Mouse (Mus musculus) forebrain, embryonic 10.5 days (tissue): ENCODE measurements around the gene Ruvbl2. TPM values are rescaled to one million over a fixed set of nuclear protein-coding genes. Genes with fewer than 3 reads are reported as not detected.

Experiments used
- DNase-seq: peaks from one replicate; pipeline ENCODE4 v3.0.0-alpha.2; 2017; ENCODE audit warnings: low spot score; ENCODE audit errors: extremely low spot score
- H3K27ac ChIP-seq: fragments of 300-500 bp; sonication (generic); 2 replicates; pipeline ENCODE4 v1.5.1; 2016; ENCODE audit warnings: mild to moderate bottlenecking
- H3K27me3 ChIP-seq: fragments of 300-500 bp; sonication (generic); 2 replicates; pipeline ENCODE4 v1.6.1; 2016; ENCODE audit warnings: mild to moderate bottlenecking; ENCODE audit not compliant: poor library complexity, severe bottlenecking
- H3K36me3 ChIP-seq: fragments of 300-500 bp; sonication (generic); replicated peaks from 2 replicates; pipeline ENCODE4 v1.6.1; 2016; ENCODE audit warnings: mild to moderate bottlenecking, moderate library complexity
- H3K4me1 ChIP-seq: fragments of 300-500 bp; sonication (generic); 2 replicates; pipeline ENCODE4 v1.6.1; 2016
- H3K4me3 ChIP-seq: fragments of 300-500 bp; sonication (generic); 2 replicates; pipeline ENCODE4 v1.5.1; 2016; ENCODE audit warnings: mild to moderate bottlenecking, moderate library complexity
- H3K9me3 ChIP-seq: fragments of 300-500 bp; sonication (generic); 2 replicates; pipeline ENCODE4 v1.6.1; 2016; ENCODE audit warnings: mild to moderate bottlenecking, moderate library complexity
- WGBS: fragments of 180-500 bp; shearing (Covaris S2); methylation state at CpG from one replicate; pipeline ENCODE4 v1.1.7; 2016; 5-methylcytosine and 5-hydroxymethylcytosine counted together
- polyA plus RNA-seq: library from polyadenylated mRNA; unstranded; fragments of >200 nt; fragmentation: Nextera tagmentation; extraction: Ambion mirVana; gene quantifications from 2 replicates; pipeline ENCODE4 v1.2.1, GENCODE M21; 2016

Gene Ruvbl2
- polyA plus RNA-seq, 1 experiment from 2014 or later, result 237 TPM

DNA sequence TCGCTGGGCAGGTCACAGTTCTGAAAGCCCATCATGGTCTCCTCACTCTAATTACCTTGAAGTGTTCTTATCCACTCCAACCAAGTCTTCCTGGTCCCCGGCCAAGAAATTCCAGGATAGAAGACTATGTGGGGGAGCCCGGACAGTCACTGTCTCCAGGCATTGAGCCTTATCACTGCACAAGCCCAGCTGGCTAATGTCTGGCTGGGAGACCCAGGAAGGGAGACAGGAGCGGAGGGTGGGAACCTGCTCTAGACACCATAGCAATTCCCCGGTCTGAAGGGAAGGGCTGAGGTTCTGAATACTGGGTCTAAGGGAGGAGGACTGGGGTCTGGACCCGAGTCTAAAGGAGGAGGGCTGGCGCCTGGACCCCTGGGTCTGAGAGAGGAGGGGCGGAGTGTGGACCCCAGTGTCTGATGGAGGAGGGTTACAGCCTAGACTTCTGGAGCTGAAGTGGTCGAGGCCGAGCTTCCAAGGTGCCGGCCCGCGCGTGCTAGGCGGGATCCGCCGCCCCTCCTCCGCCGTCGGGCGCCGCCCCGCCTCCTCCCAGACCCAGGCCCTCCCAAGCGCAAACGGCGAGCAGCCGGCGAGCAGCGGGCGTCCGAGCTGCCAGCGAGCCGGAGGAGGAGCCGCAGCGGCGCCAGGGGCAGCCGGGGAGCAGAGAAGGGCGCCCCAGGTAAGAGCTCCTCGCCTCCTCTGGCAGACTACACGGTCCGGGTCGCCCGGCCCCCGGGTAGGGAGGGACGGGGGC lies 24.6 kb downstream of the Ruvbl2 start, which contains the start of gene Ntf5:
Ntf5 (plus strand) TSS at position 583 of the 751 bp plus-strand sequence.
- WGBS, result 4% methylated on average over 45 of the region's 45 CpGs
- Histone ChIP-seq H3K4me1 (peaks cover 36% of the 10 kb centered on the region), H3K27ac (peak within 1 kb of the TSS; percentile 4)

DNA sequence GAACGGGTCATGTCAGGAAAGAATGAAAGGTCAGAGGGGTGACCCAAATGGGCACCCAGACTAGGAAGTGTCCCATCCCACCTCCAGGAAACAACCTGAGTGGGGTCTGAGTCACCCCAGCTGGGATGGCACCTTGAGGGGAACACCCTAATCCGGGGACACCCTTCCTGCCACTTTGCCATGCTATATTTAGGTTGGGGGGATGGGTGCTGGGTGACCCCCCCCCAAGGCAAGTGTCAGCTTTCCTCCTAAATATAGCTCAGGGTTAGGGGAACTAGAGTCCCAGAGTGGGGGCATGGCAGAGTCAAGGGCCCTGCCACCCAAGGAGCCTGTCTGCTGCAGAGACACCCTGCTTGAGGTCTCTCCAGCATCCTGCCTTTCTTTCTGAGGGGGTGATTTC lies 25.5 kb downstream of the Ruvbl2 start:
- DNase-seq, result no peak
- Histone ChIP-seq H3K27me3 (peaks cover 100% of the 10 kb centered on the region), H3K9me3 (no peaks in the 10 kb centered on the region), H3K36me3 (no peaks in the 10 kb centered on the region), H3K27ac (no peak overlapping the region), H3K4me1 (peaks cover 28% of the 10 kb centered on the region), H3K4me3 (no peak overlapping the region)
- 96% methylated on average over 2 of the region's 2 CpGs for WGBS

More for the DNA sequence above, 24.6 kb downstream of the Ruvbl2 start, which contains the start of gene Ntf5:
- Histone ChIP-seq H3K36me3 (no peaks in the 10 kb centered on the region), H3K27me3 (peaks cover 100% of the 10 kb centered on the region), H3K4me3 (peak within 1 kb of the TSS; percentile 55), H3K9me3 (no peaks in the 10 kb centered on the region)
- DNase-seq, result no peak

DNA sequence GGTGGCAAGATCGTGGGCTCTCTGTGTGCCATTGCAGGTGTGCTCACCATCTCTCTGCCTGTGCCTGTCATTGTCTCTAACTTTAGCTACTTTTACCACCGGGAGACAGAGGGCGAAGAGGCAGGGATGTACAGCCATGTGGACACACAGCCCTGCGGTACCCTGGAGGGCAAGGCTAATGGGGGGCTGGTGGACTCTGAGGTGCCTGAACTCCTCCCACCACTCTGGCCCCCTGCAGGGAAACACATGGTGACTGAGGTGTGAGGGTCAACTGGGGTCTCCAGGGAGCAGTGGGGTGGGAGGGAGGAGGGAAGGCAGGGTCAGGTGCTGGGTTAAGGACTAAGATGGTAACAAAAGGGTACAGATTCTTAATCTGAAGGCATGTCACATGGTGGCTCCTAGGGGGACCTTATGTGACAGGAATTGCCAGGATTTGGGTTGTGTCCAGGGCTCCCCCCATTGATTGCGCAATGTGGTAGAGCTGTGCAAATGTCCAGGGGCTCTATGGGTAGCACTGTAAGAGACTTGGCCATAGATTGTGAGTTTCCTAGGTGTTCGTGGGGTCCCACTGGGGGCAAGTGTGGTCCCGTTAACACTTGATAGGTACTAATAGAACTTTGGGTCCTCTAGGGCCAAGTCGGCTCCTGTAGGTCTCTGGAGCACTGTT lies 28.3 kb downstream of the Ruvbl2 start:
- peaks cover 36% of the 10 kb centered on the region for H3K4me1 ChIP-seq
- no peaks in the 10 kb centered on the region for H3K36me3 ChIP-seq
- no peaks in the 10 kb centered on the region for H3K9me3 ChIP-seq
- no peak overlapping the region for H3K27ac ChIP-seq
- WGBS, result 91% methylated on average over 8 of the region's 8 CpGs
- H3K4me3 ChIP-seq, result no peak overlapping the region
- DNase-seq, result no peak
- H3K27me3 ChIP-seq, result peaks cover 98% of the 10 kb centered on the region

DNA sequence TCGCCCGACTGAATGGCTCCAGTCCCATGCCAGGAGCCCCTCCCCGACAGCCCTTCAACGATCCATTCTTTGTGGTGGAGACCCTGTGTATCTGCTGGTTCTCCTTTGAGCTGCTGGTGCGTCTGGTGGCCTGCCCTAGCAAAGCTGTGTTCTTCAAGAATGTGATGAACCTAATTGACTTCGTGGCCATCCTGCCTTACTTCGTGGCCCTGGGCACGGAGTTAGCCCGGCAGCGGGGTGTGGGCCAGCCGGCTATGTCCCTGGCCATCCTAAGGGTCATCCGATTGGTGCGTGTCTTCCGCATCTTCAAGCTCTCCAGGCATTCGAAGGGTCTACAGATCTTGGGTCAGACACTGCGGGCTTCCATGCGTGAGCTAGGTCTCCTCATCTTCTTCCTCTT lies 28.9 kb downstream of the Ruvbl2 start:
- peaks cover 91% of the 10 kb centered on the region for H3K27me3 ChIP-seq
- peaks cover 30% of the 10 kb centered on the region for H3K4me1 ChIP-seq
- no peak overlapping the region for H3K27ac ChIP-seq
- no peak for DNase-seq
- H3K4me3 ChIP-seq, result no peak overlapping the region
- no peaks in the 10 kb centered on the region for H3K36me3 ChIP-seq
- 89% methylated on average over 17 of the region's 17 CpGs for WGBS
- no peaks in the 10 kb centered on the region for H3K9me3 ChIP-seq

DNA sequence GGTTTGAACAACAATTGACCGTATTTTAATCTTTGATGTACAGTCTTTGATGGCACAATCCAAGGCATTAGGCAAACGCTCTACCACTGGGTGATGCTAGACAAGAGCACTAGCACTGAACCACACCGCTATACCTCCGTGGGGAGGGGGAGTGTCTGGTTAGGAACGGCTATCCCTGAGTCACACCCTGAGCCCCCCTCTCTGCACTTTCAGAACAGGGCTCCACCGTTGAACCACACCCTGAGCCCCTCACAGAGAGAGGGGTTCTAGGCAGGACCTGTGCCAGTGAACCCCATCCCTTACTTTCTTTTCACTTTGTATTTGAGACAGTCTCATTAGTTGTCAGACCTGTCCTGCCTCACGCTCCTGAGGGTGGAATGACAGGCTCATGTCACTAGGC lies 29.5 kb downstream of the Ruvbl2 start:
- no peak overlapping the region for H3K27ac ChIP-seq
- WGBS, result 72% methylated on average over 7 of the region's 7 CpGs
- H3K4me3 ChIP-seq, result no peak overlapping the region
- H3K9me3 ChIP-seq, result no peaks in the 10 kb centered on the region
- H3K4me1 ChIP-seq, result peaks cover 24% of the 10 kb centered on the region
- DNase-seq, result no peak
- peaks cover 85% of the 10 kb centered on the region for H3K27me3 ChIP-seq
- H3K36me3 ChIP-seq, result no peaks in the 10 kb centered on the region

DNA sequence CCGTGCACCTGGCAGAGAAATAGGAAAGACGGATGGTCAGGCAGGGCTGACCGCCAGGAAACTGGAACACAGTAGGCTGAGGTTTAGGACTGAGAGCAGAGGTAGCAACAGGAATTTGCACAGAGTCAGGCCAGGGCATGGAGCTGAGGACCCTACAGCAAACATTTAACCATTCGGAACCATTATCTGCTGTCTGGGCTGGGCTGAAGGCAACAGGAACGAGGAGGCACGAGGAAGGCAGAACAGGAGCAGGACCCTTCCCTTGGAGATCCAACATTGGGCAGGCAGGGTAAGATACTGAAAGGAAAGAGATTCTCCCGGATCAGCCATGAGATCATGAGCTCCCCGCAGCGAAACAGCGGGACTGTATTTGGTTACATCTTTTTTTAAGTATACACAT lies 30.1 kb downstream of the Ruvbl2 start:
- DNase-seq, result no peak
- H3K4me1 ChIP-seq, result peaks cover 19% of the 10 kb centered on the region
- WGBS, result 81% methylated on average over 10 of the region's 10 CpGs
- H3K27me3 ChIP-seq, result peaks cover 83% of the 10 kb centered on the region
- H3K27ac ChIP-seq, result no peak overlapping the region
- no peaks in the 10 kb centered on the region for H3K9me3 ChIP-seq
- no peak overlapping the region for H3K4me3 ChIP-seq
- H3K36me3 ChIP-seq, result no peaks in the 10 kb centered on the region

DNA sequence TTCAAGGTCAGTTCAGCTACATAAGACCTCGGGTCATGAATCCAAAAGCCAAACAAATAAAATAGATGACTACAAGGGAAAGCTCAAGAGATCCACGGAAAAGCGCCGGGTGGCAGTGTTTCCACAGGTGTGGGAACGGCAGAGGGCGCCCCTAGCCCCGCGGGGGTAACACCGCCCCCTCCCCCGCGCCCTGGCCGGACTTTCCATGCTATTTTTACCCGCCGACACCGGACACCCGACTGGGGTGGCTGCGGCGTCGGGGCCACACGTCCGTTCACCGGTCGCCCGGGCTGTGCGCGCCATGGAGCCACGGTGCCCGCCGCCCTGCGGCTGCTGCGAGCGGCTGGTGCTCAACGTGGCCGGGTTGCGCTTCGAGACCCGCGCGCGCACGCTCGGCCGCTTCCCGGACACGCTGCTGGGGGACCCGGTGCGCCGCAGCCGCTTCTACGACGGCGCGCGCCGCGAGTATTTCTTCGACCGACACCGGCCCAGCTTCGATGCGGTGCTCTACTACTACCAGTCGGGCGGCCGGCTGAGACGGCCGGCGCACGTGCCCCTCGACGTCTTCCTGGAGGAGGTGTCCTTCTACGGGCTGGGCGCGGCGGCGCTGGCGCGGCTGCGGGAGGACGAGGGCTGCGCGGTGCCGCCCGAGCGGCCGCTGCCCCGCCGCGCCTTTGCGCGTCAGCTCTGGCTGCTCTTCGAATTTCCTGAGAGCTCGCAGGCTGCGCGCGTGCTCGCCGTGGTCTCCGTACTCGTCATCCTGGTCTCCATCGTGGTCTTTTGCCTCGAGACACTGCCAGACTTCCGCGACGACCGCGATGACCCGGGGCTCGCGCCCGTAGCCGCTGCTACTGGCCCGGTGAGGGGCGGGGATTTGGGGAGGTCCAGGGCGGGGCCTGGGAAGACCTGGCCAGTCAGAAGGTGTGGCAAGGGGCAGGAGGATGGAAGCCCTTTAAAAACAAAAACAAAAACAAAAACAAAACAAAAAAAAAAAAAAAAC lies 31.4 kb downstream of the Ruvbl2 start:
- Histone ChIP-seq H3K4me3 (peak overlapping the region; percentile 44), H3K4me1 (peaks cover 19% of the 10 kb centered on the region), H3K27ac (no peak overlapping the region), H3K9me3 (no peaks in the 10 kb centered on the region), H3K36me3 (no peaks in the 10 kb centered on the region), H3K27me3 (peaks cover 70% of the 10 kb centered on the region)
- WGBS, result 3% methylated on average over 114 of the region's 114 CpGs
- DNase-seq, result no peak

DNA sequence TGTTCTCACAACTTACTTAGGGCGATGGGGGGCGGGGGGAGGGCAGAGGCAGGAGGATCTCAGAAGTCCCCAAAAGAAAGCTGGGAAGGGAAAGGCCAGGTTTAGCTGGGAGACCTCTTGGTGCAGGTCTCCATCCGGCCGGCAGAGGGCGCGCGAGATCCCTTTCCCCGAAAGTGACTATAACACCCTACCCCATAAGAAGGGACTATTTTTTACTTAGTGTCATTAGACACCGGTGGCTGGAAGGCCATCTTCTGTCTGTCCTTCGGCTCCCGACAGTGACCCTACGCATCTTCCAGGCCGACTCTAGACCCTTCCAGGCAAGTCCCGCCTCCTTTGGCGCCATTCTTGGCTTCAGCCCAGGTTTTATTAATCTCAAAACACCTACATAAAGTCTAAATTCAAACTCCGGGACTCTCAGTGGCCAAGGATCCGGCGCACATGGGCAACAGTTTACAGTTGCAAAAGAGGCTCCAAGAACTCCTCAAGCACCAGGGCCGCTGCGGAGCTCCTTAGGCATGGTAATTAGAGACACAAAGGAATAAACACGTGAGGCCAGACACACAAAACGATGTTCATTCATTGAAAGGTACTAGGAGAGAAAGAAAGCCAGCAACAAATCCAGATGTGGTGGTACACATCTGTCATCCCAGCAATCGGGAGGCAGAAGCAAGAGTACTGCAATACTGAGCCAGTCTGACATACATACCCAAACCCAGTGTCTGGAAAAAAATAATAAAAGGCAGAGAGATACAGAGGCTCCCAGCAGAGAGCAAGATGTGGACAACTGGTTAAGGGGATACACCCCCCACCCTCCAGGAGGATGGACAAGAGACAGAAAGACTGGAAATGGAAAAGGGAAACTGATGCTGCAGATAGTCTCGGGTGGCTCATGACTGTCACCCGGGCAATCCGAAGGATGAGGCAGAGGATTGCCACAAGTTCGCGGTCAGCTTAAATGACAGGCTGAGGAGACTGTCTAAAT lies 32.5 kb downstream of the Ruvbl2 start, which contains the start of gene Kcna7:
Kcna7 (plus strand) TSS at position 563 of the 985 bp plus-strand sequence.
- H3K36me3 ChIP-seq, result no peaks in the 10 kb centered on the region
- H3K27ac ChIP-seq, result no peak within 1 kb of the TSS
- H3K4me1 ChIP-seq, result peaks cover 19% of the 10 kb centered on the region
- H3K27me3 ChIP-seq, result peaks cover 59% of the 10 kb centered on the region
- peak; percentile 60 for DNase-seq
- WGBS, result 14% methylated on average over 28 of the region's 28 CpGs
- no peaks in the 10 kb centered on the region for H3K9me3 ChIP-seq
- peak within 1 kb of the TSS; percentile 44 for H3K4me3 ChIP-seq

DNA sequence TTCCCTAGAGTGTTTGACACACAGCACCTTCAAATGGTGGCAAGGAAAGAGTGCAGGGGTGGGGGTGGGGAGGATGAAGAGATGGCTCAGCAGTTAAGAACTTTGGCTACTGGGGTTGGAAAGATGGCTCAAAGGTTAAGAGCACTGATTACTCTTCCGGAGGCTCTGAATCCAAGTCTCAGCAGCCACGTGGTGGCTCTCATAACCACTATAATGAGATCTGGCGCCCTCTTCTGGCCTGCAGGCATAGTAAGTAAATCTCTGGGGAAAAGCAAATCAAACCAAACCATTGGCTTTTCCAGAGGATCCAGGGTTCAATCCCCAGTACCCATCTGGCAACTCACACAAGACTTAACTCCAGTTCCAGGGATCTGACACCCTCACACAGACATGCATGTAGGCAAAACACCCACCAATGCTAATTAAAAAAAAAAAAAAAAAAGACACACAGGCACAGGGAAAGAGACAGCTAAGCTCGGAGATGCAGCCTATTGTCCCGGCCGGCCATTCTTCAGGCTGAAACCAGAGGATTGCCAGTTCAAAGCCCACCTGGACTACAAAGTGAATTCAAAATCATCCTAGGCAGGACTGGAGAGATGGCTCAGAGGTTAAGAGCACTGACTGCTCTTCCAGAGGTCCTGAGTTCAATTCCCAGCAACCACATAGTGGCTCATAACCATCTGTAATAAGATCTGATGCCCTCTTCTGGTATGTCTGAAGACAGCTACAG lies 34.2 kb downstream of the Ruvbl2 start:
- Histone ChIP-seq H3K4me1 (peaks cover 19% of the 10 kb centered on the region), H3K36me3 (no peaks in the 10 kb centered on the region), H3K9me3 (no peaks in the 10 kb centered on the region), H3K27ac (no peak overlapping the region), H3K4me3 (no peak overlapping the region), H3K27me3 (peaks cover 42% of the 10 kb centered on the region)
- WGBS, result 49% methylated on average over 6 of the region's 6 CpGs
- DNase-seq, result peak; percentile 69

DNA sequence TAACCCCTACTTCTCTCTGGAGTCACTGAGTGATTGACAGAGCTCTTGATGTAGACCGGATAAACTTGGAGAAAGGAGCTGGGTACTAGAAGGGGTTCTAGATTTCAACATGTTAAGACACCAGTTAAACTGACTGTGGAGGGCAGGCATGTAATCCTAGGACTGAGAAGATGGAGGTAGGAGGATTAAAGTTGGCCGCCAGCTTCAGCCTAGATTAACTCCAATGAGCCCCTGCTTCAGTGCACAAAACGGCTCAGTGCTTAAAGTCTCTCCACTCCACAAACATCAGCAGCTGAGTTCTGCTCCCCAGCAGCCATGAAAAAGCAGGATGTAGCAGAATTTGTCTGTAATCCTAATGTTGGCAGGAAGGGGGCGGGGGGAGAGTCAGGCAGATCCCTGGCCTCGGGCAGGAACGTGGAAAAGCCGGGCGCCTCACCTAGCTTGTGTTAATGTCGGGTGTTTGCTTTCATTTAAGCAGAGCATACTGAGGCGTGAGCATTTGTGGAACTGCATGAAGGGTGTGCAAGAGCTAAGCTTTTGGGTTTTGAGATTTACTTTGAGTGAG lies 36.3 kb downstream of the Ruvbl2 start:
- H3K9me3 ChIP-seq, result no peaks in the 10 kb centered on the region
- 76% methylated on average over 10 of the region's 10 CpGs for WGBS
- no peak for DNase-seq
- H3K27me3 ChIP-seq, result peaks cover 21% of the 10 kb centered on the region
- no peak overlapping the region for H3K27ac ChIP-seq
- peaks cover 16% of the 10 kb centered on the region for H3K4me1 ChIP-seq
- no peak overlapping the region for H3K4me3 ChIP-seq
- H3K36me3 ChIP-seq, result no peaks in the 10 kb centered on the region

DNA sequence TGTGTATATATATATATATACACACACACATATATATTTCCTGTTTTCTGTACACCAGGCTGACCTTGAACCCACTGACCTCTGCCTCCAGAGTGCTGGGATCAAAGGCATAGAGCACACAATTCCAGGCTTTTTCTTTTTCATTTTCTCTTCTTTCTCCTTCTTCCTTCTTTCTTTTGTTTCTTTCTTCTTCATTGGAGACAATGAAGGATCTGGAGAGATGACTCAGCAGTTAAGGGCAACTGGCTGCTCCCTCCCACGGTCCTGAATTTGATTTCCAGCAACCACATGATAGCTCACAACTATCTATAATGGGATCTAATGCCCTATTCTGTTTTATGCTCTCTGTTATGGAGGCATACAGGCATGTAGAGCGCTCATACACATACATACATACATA lies 41.1 kb downstream of the Ruvbl2 start:
- Histone ChIP-seq H3K36me3 (peaks cover 25% of the 10 kb centered on the region), H3K4me3 (no peak overlapping the region), H3K27me3 (no peaks in the 10 kb centered on the region), H3K4me1 (peaks cover 27% of the 10 kb centered on the region), H3K27ac (no peak overlapping the region), H3K9me3 (no peaks in the 10 kb centered on the region)
- DNase-seq, result no peak
- WGBS, result 83% methylated on average over 2 of the region's 2 CpGs
